Mouse (Mus musculus) ZHBTc4 (cell line): Measurements from ENCODE around the gene 2310061I04Rik.

Source experiments
- DNase-seq: peaks from one replicate; pipeline ENCODE4 v3.0.0-alpha.2; 2011; ENCODE audit warnings: low read depth, low spot score

Gene 2310061I04Rik

GRCm38 (mm10) chr17:35870884-35871696 is 26.1 kb downstream of the 2310061I04Rik start:
- DNase-seq, result peak; percentile 82

GRCm38 (mm10) chr17:35870151-35870883 is 26.9 kb downstream of the 2310061I04Rik start:
- DNase-seq, result peak; percentile 77

GRCm38 (mm10) chr17:35869346-35870067 is 27.7 kb downstream of the 2310061I04Rik start:
- peak; percentile 83 for DNase-seq

- no peak for DNase-seq
Observed at GRCm38 (mm10) chr17:35868961-35869345, 28.3 kb downstream of the 2310061I04Rik start.

- DNase-seq, result no peak
Observed at GRCm38 (mm10) chr17:35868165-35868820, 28.9 kb downstream of the 2310061I04Rik start.

GRCm38 (mm10) chr17:35866911-35867890 is 30.0 kb downstream of the 2310061I04Rik start:
- DNase-seq, result peak; percentile 42

GRCm38 (mm10) chr17:35866281-35866831 is 30.9 kb downstream of the 2310061I04Rik start:
- peak; percentile 70 for DNase-seq

- DNase-seq, result peak; percentile 68
Observed at GRCm38 (mm10) chr17:35865481-35866280, 31.6 kb downstream of the 2310061I04Rik start, which contains the start of gene Ppp1r18. TSS of gene Ppp1r18 (plus strand) at chr17:35865593.

- peak; percentile 49 for DNase-seq
Observed at GRCm38 (mm10) chr17:35864832-35865353, 32.3 kb downstream of the 2310061I04Rik start.

- peak; percentile 95 for DNase-seq
Observed at GRCm38 (mm10) chr17:35861198-35861857, 35.9 kb downstream of the 2310061I04Rik start, which contains the start of gene Nrm. TSS of gene Nrm (plus strand) at chr17:35861318.

GRCm38 (mm10) chr17:35860831-35861197 is 36.4 kb downstream of the 2310061I04Rik start:
- DNase-seq, result no peak

GRCm38 (mm10) chr17:35859835-35860234 is 37.4 kb downstream of the 2310061I04Rik start:
- DNase-seq, result no peak

- DNase-seq, result no peak
Observed at GRCm38 (mm10) chr17:35859371-35859770, 37.9 kb downstream of the 2310061I04Rik start.

- no peak for DNase-seq
Observed at GRCm38 (mm10) chr17:35850974-35851373, 46.3 kb downstream of the 2310061I04Rik start.

GRCm38 (mm10) chr17:35848112-35848511 is 49.1 kb downstream of the 2310061I04Rik start:
- peak; percentile 66 for DNase-seq

GRCm38 (mm10) chr17:35843514-35843913 is 53.7 kb downstream of the 2310061I04Rik start:
- no peak for DNase-seq
